Mouse (Mus musculus) C2C12 (cell line): Measurements from ENCODE around the gene Swsap1.

Source experiments
- CTCF ChIP-seq: IDR thresholded peaks from one replicate; pipeline ENCODE4 v1.5.1; 2011; ENCODE audit not compliant: control insufficient read depth, insufficient read depth, insufficient read length
- MAX ChIP-seq: IDR thresholded peaks from one replicate; pipeline ENCODE4 v1.6.1; 2011; ENCODE audit warnings: mild to moderate bottlenecking, control low read depth
- MYOD1 ChIP-seq: IDR thresholded peaks from one replicate; pipeline ENCODE4 v1.6.1; 2011; ENCODE audit warnings: low read depth; ENCODE audit not compliant: control insufficient read depth, insufficient read length
- USF1 ChIP-seq: IDR thresholded peaks from one replicate; pipeline ENCODE4 v1.6.1; 2011; ENCODE audit warnings: low read depth, mild to moderate bottlenecking, control low read depth, moderate library complexity

GRCm38 (mm10) chr9:21996178-21996867, 40.8 kb downstream of the Swsap1 start:
- TF ChIP-seq CTCF (no peak), MAX (no peak), USF1 (no peak), MYOD1 (no peak)
